Mouse (Mus musculus): Measurements from ENCODE around the gene Myrip.
"Not testable (repeated sequence)": the region's sequence is repeated elsewhere in the genome, so short reads cannot be mapped to it uniquely, and the experiment has no call there.

The Myrip gene

DNA sequence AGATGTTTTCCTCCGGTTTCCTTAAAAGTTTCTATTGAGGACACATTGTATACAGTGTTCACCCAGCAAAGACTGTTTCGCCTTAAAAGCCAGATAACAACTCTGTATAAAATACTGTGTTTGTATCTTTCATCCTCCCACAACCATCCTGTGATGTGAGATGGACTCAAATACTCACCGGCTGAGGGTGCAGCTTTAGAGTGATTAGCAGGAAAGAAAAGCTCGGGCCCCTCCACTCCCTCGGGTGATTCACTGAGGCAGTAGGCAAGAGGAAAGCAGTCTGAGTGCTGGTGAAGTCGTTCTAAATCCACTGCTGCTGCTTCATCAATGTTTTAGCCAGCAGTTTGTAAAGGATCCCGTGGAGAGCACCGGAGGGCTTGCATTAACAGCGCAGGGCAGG, 93.9 kb downstream of the Myrip start:
- DNase-seq (ENCODE audit: low spot score) = no peak

DNA sequence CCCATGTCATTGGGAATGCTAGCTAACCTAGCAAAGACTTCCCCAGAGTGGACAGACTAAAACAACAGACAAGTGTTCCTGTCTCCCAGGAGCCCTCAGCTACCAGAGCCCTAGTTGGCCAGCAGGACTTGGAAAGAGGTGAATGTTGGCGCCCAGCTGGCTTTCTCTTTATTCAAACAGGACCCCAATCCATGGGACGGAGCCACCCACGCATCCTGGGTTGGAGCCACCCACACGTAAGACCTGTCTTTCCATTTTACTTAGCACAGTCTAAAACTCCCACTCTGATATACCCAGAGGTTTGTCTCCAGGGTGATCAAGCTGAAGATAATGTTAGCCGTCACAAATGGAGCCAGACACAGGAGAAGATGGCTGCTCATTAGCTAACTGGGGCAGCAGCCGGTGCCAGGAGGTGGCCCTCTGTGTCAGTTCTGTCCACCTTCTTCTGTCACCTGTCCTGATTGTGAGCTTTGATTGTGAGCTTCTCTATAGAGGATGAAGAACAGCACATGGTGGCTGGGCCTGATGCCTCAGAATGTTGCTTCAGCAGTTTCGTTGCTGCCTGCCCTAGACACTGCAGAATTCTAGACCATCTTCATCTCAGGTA, 95.4 kb downstream of the Myrip start:
- no peak for DNase-seq (ENCODE audit: low spot score)

DNA sequence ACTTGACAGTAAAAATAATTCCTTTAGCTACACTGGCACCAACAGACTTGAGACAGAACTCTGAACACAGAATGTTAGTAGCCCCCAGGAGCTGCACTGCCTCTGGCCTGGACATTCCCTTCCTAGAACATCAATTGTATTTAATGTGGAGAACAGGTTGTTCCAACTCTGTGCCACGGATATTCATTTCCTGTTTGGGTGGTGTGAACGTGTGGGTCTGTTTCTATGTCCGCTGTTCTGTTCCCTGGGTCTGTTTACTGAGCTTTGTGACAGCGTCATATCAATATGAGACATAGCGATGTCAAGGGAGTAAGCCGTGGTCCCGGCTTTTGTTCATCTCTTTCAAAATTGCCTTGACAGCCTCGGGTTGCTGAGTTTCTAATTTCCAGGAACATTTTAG, 97.0 kb downstream of the Myrip start:
- DNase-seq (ENCODE audit: low spot score) = no peak

DNA sequence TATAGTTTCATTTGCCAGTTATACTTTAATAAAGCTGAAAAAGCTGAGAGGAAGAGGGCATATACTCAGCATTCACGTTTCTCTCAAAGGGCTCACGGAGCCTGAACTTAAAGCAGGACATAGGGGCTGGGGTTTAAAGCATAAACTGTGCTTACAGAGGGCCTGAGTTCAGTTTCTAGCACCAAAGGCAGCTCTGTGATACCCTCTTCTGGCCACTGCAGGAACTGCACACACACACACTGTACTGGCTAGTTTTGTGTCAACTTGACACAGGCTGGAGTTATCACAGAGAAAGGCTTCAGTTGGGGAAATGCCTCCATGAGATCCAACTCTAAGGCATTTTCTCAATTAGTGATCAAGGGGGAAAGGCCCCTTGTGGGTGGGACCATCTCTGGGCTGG, 98.2 kb downstream of the Myrip start:
- not testable (repeated sequence) for DNase-seq (ENCODE audit: low spot score)

DNA sequence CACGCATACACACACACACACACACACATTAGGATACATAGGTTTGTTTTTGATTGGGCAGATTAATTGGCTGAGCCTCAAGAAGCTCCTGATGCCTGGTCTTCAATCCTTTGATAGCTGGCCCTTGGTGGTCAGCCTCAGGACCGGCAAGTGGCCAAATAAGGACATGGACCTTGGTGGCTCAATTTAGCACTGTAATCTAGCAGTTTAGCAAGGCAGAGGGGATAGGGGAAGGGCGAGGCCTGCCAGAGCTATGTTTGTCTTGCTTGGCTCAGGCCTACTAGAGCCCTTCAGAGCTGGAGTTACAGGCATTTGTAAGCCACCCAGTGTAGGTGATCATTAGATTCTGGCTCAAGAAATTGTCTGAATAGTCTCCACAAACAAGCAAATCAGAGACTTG, 101.1 kb downstream of the Myrip start:
- no peak for DNase-seq (ENCODE audit: low spot score)

DNA sequence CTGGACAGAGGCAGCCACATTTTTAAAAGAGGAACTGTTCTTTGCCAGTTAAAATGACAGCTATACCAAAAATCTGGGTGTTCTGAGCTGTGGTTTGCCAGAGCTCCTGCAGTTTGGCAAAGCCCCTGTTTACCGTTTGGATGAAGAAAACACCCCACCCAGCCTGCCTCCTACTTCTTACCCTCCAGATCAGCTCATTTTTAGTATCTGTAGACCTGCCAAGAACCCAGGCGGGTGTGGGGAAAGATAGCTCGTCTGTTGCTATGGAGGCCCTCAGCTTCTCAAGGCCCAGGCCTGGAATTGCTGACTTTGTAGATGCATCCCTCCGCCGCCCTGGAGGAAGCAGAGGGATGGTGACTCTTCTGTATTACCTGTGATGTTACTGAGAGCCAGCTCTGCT, 102.3 kb downstream of the Myrip start:
- peak; percentile 68 for DNase-seq (ENCODE audit: low spot score)

DNA sequence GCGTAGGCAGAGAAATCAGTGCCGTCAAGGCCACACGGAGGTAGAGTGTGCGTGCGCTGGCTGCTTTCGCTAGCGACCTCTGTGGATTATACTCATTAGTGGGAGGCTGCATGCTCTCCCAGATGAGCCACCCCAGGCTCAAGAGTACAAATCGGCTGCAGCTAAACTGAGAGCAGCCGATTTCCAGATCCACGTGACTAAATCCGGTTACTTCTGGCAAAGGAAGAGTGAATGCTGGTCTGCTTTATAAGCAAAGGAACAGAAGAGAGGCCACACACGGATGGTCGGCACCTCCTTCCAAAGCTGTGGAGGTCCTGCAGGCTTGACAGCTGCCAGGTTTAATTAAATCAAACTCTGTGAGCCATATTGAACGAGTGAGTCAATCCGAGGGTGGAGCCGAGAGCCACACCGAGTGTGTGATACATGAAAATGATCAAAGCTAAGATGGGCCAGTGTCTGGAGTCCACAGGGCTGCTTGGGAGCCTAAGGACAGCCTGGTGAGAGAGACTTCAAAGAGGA, 108.4 kb downstream of the Myrip start:
- peak; percentile 42 for DNase-seq (ENCODE audit: low spot score)

DNA sequence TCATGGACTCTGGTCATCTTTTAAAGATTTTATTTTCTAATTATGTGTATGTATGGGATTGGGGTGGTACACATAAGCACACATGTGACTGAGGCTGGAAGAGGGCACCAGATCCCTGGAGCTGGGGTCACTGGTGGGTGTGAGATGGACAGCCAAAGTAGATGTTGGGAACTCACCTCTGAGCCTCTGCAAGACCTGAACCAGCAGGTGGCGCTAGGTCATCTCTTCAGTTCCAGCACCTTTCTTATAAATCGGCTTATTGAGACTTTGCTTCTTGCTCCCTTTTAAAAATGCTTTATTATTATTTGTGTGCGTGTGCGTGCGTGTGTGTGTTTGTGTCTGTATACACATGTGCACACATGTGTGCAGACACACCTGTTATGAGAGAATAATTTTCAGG, 109.1 kb downstream of the Myrip start:
- DNase-seq (ENCODE audit: low spot score) = peak; percentile 65

DNA sequence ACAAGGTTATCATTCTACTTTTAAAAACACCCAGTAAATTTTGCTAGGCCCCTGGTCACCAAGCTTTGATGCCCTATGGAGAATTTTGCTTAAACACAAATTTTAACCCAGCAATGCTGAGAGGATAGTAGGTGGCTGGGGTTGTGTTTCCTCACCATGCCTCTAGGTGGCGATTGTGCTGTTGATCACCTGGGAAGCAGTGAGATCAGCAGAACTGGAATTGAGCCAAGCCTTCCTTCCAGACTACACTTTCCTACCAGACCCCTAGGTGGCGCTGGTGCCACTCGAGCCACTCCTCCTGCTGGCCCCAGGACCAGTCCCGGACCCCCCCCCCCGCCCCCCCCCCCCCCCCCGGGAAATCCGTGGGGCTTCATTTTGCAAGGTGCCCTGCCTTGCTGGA, 114.2 kb downstream of the Myrip start:
- peak; percentile 87 for DNase-seq (ENCODE audit: low spot score)

DNA sequence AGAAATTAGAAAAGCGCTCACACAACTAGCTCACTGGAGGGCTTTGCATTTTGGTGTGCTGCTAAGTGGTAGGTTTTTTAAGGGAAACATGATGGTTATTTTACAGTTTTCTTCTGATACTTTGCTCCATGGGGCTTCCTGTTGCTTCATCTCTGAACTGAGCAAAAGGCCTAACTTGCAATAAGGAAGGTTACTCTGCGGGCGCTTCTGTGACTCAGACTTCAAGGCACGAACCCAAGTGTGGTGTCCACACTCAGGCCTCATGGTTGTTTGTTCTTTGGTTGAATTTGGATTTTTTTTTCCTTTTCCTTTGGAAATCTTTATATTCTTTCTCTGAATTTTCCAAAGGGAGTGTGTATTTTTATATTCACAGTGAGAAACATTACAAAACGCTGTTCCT, 114.8 kb downstream of the Myrip start:
- no peak for DNase-seq (ENCODE audit: low spot score)

DNA sequence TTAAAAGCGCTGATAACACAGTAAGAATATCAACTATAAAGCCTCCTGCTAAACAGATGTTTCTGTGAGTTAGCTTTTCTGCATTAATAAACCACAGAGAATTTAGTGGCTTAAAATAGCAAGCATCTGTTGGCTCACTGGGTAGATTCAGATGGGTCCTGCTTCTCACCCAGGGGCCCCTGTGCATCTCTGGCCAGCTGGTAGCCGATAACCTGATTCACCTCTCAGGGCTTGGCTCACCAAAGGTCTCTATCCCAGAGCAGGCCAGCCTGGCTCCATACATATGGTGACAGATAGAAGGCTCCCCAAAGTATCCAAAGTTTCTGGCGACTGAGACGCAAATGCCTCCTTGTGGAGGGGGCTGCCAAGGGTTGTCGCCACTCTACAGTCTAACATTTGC, 115.4 kb downstream of the Myrip start:
- DNase-seq (ENCODE audit: low spot score) = no peak

DNA sequence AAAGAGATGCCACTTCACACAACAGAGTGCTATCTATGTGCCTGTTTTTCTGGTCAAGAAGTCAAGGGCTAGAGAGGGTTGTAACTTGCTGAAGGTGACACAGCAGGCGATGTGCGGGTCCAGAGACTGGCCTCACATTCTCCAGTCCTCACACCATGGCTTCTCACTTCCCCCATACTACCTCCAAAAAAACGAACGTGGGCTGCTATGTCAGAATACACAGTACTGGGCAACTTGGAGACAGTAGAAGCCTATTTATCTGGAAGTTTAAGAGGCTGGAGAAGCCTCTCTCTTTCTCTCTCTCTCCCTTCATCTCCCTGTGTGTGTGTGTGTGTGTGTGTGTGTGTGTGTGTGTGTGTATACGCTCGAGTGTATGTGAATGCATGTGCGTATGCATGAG, 117.3 kb downstream of the Myrip start:
- no peak for DNase-seq (ENCODE audit: low spot score)

DNA sequence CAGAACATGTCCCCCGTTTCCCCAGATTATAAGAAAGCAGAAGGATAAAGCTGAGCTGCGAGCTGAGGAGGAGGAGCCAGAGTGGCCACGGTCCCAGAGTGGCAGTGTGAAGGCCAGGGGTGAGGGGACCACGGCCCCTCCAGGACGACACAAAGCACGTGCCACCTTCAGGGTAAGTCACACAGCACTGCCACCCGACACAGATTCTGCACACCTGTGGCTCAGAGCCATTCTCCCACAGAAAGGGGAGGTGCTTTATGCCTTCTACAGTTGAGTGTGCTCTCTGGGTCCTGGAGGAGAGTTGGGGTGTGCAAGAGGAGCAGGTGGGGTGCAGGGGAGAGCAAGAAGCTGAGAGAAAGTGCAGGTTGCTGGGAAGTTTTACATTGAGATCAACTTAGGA, 123.3 kb downstream of the Myrip start:
- DNase-seq (ENCODE audit: low spot score) = no peak

DNA sequence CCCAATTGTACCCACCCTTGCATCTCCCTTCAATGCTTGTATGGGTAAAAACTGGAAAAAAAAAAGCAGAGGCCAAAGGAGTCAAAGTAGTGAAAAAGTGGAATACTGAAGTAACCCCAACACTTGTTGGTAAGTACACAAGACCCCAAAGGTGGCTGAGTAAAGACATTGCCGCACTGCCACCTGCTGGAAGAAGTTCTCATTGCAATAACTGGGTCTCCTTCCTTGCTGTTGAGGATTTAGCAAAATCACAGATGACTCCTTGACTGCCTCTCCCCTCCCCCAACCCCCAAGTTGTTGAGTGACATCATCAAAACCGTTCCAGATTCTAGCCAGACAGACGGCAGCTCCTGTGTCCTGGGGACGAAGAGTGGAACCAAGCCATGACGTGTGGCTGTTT, 124.5 kb downstream of the Myrip start:
- DNase-seq (ENCODE audit: low spot score) = peak; percentile 73

DNA sequence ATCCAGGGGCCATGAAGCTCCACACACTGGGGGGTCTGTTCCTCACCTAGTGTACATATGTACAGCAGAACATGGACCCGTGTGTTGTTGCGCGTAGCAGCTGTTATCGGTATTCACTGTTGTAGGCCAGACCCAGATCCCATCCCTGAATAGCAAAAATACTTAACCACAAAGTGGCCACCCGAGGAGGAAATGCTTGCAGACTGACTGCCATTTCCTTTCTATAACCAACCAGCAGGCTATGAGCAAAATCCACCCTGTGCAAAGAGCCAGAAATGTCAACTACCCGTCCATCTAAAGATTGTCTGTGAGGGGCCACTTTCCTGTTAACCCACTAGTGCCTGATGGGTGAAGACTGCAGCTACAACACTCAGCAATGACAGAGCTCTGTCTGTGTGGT, 126.9 kb downstream of the Myrip start:
- no peak for DNase-seq (ENCODE audit: low spot score)

DNA sequence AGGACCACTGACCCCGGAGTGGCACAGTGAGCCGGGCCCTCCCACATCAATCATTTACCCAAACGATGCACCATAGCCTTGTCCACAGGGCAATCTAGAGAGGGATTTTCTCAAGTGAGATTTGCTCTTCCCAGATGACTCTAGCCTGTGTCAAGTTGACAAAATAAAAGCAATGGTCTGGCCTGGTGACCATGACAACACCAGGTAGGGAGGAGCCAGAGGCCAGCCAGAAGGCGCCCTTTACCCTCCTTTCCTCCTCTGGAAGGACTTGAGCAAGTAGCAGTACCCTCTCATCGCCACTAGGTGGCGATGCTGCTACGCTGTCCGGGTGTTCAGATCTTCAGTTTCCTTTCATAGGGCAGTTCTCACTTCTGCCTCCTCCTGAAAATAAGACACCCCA, 132.4 kb downstream of the Myrip start:
- peak; percentile 56 for DNase-seq (ENCODE audit: low spot score)

DNA sequence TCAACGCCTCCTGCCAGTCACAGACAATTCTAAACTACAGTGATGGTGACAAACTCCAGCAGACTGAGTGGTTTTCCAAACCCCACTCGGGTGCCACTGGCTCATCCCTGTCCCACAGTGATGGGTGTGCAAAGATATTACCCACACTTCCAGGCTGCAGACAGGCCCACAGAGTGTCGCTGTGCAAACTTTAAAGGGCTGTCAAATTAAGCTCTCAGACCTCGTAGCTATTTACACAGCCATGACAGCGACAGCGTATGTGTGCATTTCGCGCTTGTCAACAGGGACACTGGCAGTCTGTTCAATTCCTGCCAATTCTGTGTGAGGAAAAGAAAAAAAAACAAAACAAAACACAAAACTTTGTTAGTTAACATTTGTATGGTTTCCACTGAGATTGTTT, 134.5 kb downstream of the Myrip start:
- no peak for DNase-seq (ENCODE audit: low spot score)

DNA sequence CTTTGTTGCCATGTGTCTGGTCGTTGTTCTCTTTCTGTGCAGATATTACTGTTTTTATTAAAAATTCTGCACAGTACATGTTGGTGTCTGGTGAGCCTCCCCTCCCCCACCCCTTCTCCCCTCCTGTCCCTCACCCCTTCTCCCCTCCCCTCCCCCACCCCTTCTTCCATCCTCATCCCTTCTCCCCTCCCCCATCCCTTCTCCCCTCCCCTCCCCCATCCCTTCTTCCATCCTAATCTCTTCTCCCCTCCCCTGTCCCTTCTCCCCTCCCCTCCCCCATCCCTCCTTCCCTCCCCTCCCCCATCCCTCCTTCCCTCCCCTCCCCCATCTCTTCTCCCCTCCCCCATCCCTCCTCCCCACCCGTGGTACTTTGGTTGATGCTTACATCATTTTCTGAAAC, 135.5 kb downstream of the Myrip start:
- DNase-seq (ENCODE audit: low spot score) = no peak

DNA sequence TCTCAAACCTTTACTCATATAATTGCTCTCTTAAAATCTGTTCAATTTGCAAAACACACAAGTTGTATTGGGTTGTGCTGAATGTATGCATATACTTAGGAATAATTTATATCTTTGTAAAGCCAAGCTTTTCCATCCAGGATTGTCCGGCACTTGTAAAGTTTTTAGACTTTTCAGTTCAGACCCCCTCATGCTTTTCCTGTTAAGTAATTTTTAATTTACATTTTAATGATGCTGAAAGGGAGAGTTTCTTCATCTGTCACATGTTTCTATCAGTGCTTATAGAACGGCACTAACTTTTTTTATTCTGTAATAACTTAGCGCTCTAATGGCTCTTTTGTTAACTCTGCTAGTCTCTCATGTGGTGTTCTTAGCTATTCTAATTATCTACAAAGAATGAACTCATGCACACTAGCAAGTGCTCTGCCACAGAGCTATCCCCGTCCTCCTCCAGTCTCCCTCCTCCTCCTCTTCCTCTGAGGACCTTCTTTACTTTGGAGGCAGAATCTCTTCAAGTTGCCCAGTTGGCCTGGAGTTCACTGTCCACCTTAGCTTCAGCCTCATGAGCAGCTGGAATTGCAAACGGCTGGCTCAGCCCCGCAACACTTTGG, 136.1 kb downstream of the Myrip start:
- no peak for DNase-seq (ENCODE audit: low spot score)

DNA sequence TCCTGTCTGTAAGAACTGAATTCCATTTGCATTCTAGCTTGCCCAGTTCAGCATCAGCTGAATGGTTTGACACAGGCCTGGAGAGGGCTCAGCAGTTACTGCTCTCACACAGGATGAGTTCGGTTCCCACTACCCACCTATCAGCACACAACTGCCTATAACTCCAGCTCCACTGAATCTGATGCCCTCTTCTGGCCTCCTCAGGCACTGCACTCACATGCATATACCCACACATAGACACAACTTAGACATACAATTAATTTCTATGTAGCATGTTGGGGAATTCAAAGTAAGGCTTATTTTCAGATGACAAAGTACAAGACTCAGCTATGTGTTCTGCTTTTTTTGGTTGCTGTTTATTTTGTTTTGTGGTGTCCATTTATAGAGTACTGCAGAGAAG, 137.0 kb downstream of the Myrip start:
- no peak for DNase-seq (ENCODE audit: low spot score)

DNA sequence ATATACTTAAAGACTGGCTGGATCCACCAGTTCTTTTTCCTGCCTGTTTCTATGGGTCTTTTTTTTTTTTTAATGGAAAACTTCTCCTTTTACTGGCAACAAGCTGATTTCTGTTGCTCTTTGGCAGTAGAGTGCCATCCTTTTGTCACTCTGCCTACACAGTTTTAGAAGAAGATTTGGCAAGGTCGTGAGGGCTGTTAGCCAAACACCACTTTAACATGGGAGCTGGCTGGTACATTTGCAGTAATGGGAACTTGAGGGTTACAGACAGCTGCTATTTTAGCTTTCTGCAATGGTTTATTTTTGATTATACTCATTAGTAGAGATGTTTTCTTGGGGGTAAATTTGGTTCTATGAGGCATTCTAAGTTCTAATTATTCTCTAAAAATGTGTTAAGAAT, 137.5 kb downstream of the Myrip start:
- DNase-seq (ENCODE audit: low spot score) = peak; percentile 64

DNA sequence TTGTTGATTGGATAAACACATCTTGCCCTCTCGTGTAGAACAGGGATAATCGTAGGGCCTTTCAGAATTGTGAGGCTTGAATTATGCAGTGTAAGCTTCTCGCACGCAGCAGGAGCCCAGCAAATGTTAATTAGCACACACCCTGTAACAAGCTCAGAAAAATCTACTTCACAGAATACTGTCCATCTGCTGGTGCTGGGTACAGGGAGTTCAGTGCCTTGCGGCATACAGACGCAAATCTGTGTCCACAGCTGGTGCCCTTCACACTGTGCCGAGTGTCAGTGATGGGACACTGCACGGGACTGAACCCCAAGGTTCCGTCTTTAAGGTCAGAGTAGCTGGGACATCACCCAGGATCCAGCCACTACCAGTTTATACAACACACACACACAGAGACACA, 143.3 kb downstream of the Myrip start:
- peak; percentile 56 for DNase-seq (ENCODE audit: low spot score)

DNA sequence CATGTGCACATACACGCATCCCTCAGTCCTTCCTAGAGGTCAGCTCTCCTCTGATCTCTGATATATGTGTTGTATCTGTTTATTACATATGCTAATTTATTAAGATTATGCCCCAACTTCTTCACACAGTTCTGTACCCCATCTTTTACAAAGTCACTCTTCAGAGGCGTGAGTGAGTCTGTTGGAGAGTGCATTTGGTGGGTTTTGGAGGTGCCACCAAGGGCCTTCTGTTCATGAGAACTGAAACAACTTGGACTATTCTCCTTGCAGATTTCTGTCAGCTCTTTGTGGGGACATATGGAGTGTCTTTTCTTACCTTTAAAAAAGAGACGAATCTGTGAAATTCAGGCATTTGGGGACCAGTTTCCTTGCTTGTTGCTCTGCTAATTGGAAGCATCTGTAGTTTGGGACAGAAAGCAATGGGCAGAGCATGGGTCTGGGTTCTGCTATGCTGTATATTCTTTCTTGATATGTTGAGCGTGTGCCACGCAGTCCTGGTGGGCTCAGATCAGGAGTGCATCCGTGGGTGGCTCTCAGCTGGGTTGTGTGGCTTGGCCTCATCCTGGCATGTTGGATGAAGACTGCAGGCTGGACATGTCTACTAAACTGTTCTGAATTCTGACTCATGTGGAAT, 148.5 kb downstream of the Myrip start:
- DNase-seq (ENCODE audit: low spot score) = no peak
